Mouse (Mus musculus): Measurements from ENCODE around the gene Cnbd2.
"Not testable (repeated sequence)": the region's sequence is repeated elsewhere in the genome, so short reads cannot be mapped to it uniquely, and the experiment has no call there.

Gene Cnbd2

DNA sequence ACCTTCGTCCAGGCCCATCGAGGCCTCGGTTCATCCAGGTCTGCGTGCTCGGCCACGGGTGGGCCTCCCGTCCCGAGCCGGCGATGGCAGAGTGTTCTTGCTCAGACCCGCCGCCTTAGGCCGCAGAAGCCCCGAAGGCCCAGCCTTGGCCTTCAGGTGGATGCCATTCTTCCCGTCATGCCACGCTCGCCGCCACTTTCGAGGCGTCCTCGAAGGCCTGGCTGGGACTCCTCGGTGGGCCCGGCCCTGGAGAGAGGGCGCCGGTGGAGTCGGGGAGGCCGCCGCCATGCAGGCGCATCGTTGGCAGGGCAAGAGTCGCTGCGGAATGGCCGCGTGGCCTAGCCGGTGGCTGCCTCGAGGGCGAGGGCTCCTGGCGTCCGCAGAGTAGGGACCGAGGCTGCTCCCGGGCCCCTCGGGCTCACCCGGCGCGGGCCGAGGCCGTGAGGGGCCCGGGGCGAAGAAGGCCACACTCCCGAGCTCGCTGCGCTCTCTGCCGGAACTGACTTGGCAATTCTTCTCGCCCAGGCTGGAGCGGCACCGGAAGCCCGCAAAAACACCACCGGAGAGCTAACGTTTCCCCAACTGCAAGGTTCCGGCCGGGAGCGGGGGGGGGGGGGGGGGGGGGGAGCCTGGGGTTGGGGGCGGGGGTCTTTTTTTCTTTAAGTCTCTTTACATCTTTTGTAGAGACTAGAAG, 80.5 kb downstream of the Cnbd2 start:
- DNase-seq (ENCODE audit: low spot score), result peak; percentile 80

DNA sequence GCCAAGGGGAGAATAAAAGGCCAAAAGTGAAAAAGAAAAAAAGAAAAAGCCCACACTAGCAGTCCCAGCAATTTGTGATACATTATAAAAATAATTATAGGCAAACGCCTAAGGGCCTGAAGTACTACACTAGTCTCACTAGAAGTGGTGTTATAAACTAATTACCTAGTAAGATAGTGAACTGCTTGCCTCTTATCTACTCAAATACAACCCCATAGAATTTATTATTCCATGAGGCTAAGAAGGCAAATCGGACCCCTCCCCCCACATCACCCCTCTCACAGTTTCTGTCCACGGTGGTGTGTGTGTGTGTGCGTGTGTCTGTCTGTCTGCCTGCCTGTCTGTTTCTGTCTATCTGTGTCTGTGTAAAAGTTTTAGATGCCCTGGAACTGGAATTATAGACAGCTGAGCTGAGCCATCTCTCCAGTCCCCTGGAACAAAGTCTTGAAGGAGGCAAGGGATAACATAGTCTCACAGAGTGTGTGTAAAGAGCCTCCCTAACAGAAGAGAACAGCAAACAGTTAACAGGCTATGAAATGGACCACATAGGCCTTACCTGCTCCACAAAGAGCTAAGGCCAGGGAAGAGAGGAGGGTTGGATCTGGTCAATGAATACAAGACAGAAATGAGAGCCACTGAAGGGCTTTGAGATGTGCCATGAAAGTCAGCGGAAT, 81.2 kb downstream of the Cnbd2 start:
- no peak for DNase-seq (ENCODE audit: low spot score)

DNA sequence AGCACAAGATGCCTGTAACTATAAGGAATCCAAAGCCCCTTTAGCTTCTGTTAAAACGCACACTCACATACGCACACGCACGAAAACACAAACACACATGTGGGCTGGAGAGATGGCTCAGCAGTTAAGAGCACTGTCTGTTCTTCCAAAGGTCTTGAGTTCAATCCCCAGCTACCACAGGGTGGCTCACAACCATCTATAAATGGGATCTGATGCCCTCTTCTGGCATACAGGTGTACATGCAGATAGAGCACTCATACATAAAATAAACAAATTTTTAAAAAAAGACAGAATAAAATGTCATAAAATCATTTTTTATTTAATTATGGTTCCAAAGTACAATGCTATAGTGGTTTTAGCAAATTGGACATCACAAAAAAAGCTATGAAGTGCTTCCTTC, 82.2 kb downstream of the Cnbd2 start:
- DNase-seq (ENCODE audit: low spot score), result no peak

DNA sequence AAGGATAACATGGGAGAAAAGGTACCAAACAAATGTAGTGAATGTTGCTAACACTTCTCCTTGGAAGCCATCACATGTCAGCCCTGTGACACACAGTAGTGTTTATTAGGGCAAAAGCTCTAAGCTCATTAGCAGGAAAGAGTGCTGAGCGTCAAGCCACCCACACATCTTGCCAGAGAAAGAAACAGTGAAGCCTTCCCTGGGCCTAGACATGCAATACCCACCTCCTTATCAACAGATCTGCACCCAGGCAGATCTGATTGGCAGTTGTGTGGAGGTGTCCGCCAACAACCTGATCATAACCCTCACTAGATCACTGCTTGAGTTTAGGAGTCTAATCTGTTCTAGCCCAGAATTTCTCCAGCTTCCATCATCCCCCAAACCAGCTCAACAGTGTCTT, 84.0 kb downstream of the Cnbd2 start:
- no peak for DNase-seq (ENCODE audit: low spot score)

- DNase-seq (ENCODE audit: low spot score), result no peak
Measured at GRCm38 (mm10) chr2:156397988-156398387, 85.9 kb downstream of the Cnbd2 start.

DNA sequence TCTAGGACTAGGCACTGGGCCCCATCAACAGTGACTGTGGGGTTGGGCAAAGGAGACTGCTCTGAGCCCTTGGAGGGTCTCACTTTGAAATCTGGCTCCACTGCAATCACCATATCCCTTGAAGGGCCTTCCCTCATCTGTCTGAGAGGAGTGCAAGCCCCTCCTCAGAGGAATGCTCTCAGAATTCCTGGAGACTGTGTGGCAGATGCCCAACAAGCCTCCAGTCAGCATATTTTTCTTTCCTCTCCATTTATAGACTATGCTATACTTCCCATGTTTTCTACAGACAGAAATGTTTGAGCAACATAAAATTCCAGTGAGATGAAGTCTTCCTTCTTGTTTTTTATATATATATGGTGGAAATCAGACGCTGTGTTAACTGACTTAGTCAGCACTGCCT, 87.4 kb downstream of the Cnbd2 start:
- DNase-seq (ENCODE audit: low spot score), result no peak

DNA sequence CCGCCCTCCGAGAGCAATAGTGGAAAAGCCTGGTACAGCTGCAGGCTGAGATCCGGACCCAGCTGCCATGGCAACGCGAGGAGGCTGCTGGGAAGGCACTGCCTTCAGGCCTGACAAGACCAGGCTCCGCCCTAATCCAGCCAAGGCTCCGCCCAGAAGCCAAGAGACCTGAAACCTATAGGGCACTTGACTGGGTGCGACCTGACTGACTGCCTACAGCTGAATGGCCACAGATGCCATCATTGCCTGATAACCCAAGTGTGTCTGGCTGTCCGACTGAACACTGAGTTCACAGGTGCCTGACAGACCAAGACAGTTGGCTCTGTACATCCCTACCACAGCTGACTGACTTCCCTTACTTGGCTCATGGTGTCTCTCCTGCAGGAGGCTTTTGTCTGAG, 89.2 kb downstream of the Cnbd2 start:
- DNase-seq (ENCODE audit: low spot score), result peak; percentile 59

- DNase-seq (ENCODE audit: low spot score), result no peak
Measured at GRCm38 (mm10) chr2:156402036-156402435, 89.9 kb downstream of the Cnbd2 start.

GRCm38 (mm10) chr2:156406987-156407386, 94.9 kb downstream of the Cnbd2 start:
- no peak for DNase-seq (ENCODE audit: low spot score)

DNA sequence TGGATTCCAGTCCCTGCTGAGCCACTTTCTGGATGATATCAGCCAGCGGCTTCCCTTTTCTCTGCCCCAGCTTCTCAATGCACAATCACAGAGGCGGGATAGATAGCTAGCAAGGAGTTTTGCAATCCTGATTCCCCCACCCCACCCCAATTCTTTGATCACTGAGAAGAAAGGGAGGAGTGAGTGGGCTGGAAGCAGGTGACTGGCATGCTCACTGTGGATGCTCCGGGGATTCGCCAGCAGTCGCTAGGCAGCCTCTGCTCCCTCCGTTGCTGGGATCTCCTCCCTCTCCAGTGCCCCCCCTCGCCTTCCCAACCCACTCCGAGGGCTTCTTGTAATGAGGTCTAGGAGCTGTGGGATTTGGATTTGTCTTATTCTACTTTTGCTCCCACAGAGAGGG, 96.1 kb downstream of the Cnbd2 start:
- no peak for DNase-seq (ENCODE audit: low spot score)

- DNase-seq (ENCODE audit: low spot score), result not testable (repeated sequence)
Measured at GRCm38 (mm10) chr2:156411348-156411747, 99.2 kb downstream of the Cnbd2 start.

GRCm38 (mm10) chr2:156414996-156415395, 102.9 kb downstream of the Cnbd2 start:
- DNase-seq (ENCODE audit: low spot score), result no peak

DNA sequence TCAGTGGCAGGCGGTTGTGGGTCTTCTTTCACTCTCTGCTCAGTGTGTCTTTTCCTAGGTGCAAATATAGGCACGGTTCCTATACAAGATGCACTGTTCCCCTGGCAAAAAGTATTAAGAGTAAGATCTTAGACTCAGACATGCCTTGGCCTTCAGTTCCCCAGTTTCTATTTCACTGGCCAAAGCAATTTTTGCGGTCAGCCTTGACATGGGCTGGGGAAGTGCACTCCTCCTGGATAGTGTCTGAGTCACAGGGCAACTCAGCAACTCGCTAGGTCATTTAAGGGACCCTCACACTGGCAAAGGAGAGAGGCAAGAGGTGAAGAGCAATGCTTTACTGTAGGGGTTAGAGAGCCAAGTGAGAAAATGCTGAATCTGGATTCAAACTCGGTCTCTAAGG, 103.6 kb downstream of the Cnbd2 start:
- DNase-seq (ENCODE audit: low spot score), result no peak

DNA sequence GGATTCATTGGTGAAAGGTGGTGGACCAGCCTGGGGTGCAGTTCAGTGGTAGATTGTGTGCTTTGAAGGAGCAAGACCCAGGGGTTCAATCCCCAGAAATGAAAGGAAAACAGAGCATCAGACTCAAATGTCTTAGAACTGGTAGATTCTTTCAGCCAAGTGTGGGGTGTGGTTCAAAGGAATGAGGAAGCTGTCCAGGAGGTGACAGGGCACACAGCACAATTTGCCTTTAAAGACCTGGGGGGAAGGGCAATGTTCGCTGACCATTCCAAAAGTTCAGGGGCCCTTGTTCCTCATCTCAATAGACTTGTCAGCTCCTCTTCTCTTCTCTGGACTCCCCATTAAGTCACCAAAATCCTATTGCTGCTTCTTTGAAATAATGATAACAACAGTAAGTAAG, 105.1 kb downstream of the Cnbd2 start:
- no peak for DNase-seq (ENCODE audit: low spot score)

- DNase-seq (ENCODE audit: low spot score), result no peak
Measured at GRCm38 (mm10) chr2:156418467-156418866, 106.4 kb downstream of the Cnbd2 start.

DNA sequence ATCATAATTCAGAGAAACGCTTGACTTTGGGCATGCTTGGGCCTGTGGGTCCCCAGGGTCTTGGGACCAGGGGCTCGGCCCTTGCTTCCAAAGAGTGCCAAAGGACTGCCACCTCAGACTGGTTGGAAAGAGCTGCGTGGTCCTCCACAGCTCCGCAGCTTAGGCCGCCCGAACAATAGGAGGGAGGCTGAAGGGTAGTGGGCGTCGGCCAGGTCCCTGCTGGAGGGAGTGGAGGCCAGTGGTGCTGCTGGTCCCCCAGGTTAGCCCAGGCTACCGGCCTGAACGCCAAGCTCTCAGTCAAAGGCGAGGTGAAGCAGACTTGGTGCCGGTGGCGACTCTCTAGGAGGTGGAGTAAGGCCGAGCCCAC, 108.2 kb downstream of the Cnbd2 start:
- no peak for DNase-seq (ENCODE audit: low spot score)

DNA sequence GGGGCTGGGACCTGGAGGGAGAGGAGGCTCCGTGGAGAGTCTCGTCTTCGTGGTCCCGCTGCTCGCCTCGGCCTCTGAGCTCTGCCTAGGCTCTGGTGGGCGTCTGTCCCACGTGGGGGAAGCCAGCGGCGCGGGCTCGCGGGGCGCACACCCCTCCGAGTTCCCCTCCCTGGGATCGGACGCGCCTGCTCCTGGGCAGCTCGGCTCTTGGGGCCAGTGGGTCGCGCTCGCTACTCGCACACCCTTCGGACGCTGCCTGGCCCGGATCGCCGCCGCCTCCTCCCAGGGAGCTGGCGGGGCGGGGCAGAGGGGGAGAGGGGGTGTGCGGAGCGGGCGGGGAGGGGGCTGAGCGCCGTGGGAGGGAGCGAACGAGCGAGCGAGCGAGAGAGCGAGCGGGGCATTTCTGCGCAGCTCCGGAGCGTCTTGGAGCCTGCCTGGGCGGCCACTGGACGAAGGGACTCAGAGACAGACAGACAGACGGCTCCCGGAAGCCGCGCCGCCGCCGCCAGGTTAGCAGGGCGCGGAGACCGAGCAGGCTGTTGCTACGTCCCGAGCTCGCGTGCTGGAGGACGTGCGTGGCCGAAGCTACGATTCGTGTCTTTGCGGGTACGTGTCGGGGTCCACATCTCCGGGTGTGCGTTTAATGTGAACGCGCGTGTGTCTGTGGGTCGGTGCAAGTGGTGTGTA, 108.7 kb downstream of the Cnbd2 start, which contains the start of gene Epb41l1:
TSS of gene Epb41l1 (plus strand) at position 216 of the 687 bp plus-strand sequence.
- peak; percentile 68 for DNase-seq (ENCODE audit: low spot score)

DNA sequence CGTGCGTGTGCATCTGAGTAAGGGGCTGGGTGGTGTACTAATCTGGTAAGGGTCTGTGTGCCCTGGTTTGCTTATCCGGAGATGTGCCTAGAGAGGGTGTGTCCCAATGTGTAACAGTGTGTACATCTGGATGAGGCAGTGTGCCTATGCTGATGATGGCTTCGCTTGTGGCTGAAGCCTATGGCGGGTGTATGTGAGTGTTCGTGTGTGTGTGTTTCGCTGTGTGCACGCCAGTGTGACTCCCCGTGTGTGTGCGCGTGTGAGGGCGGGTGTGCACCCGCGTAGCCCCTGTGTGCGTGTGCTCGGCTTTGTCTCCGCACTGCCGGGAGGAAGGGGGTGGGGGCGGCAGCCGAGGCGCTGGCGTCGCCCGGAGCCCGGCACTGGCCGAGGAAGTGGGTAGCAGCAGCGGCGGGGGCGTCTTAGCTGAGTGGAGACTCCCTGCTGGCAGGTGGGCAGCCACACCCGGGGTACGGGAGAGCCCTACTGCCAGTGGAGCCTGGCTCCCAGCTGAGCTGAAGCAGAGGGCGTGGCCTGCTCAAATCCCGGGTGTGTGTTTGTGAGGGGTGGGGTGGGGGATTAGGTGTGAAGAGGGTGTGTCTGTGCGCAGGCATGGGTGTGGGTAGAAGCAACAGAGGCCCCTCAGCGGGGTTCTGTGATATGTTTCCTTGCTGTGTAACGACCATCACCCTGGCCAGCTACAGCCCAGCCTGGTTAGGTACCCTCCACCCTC, 109.4 kb downstream of the Cnbd2 start:
- DNase-seq (ENCODE audit: low spot score), result peak; percentile 54

- DNase-seq (ENCODE audit: low spot score), result peak; percentile 56
Measured at GRCm38 (mm10) chr2:156422631-156423030, 110.5 kb downstream of the Cnbd2 start.

DNA sequence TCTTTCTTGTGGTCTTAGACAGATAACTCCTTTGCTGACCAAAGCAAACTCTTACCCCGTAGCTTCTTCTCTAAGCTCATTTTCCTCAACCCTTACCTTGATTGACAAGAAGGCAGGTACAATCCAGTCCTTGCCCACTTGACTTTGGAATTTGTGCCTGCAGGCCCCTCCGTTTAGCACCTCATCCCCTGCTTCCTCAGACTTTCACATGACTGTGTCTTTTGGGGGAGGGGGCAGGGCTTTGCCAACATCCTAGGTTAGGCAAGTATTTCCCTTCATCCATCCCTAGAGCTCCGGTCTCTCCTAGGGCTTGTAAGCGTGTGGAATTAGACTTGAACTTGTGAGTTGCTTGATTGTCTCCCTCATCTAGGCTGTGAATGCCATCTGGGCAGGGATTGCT, 111.6 kb downstream of the Cnbd2 start:
- no peak for DNase-seq (ENCODE audit: low spot score)
